Mouse (Mus musculus): ENCODE results near the gene Dctn5.

The Dctn5 gene

DNA sequence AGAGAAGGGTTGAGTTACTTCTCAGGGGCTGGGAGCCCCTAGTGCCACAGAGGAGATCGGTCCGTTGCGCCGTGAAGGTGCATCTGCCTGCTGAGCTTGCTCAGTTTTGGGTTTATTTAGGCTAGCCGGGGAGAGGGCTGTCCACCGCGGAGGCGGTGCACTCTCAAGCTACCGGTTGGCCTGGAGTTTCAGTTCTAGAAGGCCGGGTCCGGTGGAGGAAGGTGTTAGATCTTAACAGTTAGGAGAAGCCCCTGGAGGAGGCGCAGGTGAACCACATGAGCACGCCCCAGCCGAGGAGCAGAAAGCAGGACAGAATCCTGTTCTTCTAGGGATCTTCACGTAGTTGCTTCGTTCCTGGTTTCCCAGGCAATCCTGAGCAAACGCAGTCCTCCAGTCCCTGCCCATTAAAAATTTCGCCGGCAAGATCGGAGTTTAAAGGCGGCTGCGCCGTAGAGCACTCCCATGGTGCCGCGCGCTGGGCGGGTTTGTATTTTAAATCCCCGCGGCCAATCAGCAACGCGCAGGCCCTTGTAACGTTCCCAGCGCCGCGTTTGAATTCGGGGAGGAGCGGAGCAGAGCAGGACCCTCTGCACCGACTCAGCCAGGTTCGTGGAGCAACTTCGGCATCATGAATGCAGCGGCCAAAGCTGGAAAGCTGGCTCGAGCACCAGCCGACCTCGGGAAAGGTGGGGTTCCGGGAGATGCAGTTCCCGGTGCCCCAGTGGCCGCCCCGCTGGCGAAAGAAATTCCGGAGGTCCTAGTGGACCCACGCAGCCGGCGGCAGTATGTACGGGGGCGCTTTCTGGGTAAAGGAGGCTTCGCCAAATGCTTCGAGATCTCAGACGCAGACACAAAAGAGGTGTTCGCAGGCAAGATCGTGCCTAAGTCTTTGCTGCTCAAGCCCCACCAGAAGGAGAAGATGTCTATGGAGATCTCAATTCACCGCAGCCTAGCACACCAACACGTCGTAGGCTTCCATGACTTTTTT, 26.4 kb downstream of the Dctn5 start, which contains the start of gene Plk1:
Plk1 (plus strand) TSS at position 525 of the 988 bp plus-strand sequence.
- ATAC-seq (ENCODE audit: insufficient number of reproducible peaks, low FRiP score, low TSS enrichment): peak; percentile 85

GRCm38 (mm10) chr7:122160037-122160436, 27.2 kb downstream of the Dctn5 start:
- ATAC-seq (ENCODE audit: insufficient number of reproducible peaks, low FRiP score, low TSS enrichment): no peak

GRCm38 (mm10) chr7:122163766-122164165, 30.9 kb downstream of the Dctn5 start:
- ATAC-seq (ENCODE audit: insufficient number of reproducible peaks, low FRiP score, low TSS enrichment): no peak

DNA sequence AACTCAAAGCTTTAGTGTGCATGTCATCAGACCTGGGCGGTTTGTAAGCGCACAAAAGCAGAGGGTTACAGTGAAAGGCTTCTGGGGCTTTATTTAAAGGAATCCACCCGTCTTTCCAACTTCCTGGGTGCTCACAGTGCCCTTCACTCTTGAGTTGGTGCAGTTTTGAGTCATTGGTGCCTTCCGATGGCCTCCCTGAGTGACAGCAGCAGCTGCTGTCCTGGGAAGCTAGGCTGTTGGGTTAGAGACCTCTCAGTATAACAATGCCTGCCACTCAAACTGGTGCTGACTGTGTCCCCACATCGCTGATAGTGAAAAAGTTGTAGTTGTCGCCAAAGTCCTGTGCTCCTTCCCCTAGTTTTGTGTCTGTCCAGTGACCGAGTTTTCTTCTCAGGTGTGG, 34.4 kb downstream of the Dctn5 start:
- no peak for ATAC-seq (ENCODE audit: insufficient number of reproducible peaks, low FRiP score, low TSS enrichment)

DNA sequence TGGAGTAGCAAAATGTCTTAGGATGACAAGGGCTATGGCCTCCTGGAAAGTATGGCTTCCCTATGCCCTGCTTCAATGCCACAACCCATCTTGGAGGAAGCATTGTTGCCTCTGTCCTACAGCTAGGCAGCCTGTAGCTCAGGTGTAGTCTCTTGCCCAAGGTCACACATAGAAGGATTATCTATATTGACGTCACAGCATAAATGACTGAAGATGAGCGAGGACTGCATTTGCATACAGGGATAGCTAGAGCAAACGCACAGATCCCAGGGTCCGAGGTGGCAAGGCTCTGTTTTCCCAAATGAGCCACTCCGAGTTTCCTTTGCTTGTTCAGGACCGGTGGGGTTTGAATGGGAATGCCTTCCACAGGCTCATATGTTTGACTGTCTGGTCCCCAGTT, 37.9 kb downstream of the Dctn5 start:
- ATAC-seq (ENCODE audit: insufficient number of reproducible peaks, low FRiP score, low TSS enrichment): no peak

- ATAC-seq (ENCODE audit: insufficient number of reproducible peaks, low FRiP score, low TSS enrichment): no peak
Observed at GRCm38 (mm10) chr7:122171613-122172012, 38.8 kb downstream of the Dctn5 start.

- no peak for ATAC-seq (ENCODE audit: insufficient number of reproducible peaks, low FRiP score, low TSS enrichment)
Observed at GRCm38 (mm10) chr7:122180720-122181119, 47.9 kb downstream of the Dctn5 start.

DNA sequence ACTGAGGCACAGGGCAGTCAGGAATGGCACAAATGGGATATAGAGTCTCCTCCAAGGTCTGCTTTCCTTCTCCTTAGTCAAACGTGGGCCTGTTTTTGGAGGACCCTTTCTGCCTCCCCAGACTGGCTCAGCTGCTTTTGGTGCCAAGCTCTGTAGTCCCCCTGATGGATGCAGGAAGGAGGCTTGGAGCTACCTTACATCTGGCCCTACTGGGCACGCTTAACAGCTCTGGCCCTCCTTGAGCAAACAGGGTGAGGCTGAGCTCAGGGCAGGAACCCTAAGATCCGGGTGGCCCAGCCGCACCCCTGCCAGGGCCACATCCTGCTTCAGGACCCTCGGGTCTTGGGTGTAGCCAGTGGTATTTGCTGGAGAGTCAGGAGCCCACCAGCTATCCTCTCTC, 51.7 kb downstream of the Dctn5 start:
- no peak for ATAC-seq (ENCODE audit: insufficient number of reproducible peaks, low FRiP score, low TSS enrichment)

DNA sequence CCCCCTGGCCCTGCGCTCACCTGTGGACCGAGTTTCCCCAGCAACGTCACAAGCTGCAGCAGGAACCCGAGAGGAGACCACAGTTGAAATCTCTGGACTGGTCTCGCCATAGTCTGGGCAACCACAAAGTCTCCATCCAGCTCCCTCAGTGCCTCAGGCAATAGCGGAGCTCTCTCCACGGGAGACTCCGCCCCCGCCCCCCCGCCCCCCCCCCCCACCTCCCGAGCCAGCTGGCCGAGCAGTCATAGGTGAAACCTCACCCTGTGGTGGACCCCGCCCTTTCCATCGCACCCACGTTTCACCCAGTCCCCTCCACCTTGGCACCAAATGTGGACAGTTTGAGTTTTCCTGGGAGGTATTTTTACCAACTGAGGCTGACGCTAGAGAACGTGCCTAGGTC, 53.2 kb downstream of the Dctn5 start, which contains the start of gene Ern2:
Ern2 (minus strand) TSS at position 165 of the 400 bp plus-strand sequence.
- no peak for ATAC-seq (ENCODE audit: insufficient number of reproducible peaks, low FRiP score, low TSS enrichment)

GRCm38 (mm10) chr7:122189484-122189883, 56.6 kb downstream of the Dctn5 start:
- ATAC-seq (ENCODE audit: insufficient number of reproducible peaks, low FRiP score, low TSS enrichment): no peak

DNA sequence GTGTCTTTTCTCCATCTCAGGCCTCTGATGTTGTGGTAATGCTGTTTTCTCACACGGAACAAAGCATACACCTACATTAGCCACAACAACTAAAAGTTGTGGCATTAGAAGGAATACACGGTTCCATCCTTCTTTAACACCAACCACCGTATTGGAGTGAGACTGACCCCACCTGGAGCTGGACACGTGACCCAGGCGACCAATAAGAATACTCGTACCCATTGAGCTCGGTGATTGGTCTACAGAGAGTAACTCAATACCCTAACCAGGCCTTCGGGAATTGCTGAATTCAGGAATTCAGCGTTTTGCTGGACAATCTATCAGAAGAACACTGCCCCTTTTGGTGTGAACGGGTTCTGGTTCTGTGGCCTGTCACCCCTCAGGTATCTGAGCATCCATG, 58.3 kb downstream of the Dctn5 start:
- ATAC-seq (ENCODE audit: insufficient number of reproducible peaks, low FRiP score, low TSS enrichment): no peak

DNA sequence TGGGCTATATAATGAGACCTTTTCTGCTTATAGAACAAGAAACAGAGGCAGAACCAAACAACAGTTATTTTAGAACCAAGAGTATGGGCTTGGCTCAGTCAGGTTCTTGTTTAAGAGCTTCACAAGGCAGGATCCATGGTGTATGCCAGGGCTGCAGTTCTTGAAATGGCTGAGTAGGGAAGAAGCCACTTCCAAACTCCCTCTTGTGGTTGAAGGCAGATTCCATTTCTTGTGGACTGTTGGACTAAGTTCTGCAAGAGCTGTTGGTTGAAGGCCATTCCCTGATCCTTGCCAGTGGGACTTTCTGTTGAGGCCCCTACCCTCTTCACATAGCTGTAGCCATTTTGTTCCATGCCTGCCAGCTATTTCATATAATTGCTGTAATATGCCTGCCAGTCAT, 61.1 kb downstream of the Dctn5 start:
- ATAC-seq (ENCODE audit: insufficient number of reproducible peaks, low FRiP score, low TSS enrichment): no peak

GRCm38 (mm10) chr7:122196771-122197170, 63.9 kb downstream of the Dctn5 start:
- no peak for ATAC-seq (ENCODE audit: insufficient number of reproducible peaks, low FRiP score, low TSS enrichment)

DNA sequence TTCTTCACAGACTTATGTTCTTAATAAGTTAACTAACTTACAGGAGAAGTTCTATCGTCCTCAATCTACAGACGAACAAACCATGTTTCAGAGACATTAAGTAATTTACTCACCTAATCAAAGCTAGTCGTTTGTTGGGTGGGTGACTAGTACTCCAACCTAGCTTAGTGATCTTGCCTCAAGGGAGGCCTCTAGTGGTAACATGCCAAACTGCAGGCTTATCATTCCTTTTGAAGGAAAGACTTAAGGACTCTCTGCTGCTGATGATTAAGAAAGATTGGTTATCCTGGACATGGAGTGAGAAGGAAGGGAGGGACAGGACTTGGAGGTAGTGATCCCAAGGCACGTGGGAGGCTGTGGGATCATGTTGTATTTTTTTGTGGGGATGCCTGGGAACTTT, 64.5 kb downstream of the Dctn5 start:
- ATAC-seq (ENCODE audit: insufficient number of reproducible peaks, low FRiP score, low TSS enrichment): no peak

Measured in cerebellum, adult (tissue).